Mouse (Mus musculus): ENCODE measurements around the gene Prrc2b. TPM values are rescaled to one million over a fixed set of nuclear protein-coding genes. Genes with fewer than 3 reads are reported as not detected.

Prrc2b gene
- polyA plus RNA-seq, 1 experiment from 2014 or later: 54.7 TPM

DNA sequence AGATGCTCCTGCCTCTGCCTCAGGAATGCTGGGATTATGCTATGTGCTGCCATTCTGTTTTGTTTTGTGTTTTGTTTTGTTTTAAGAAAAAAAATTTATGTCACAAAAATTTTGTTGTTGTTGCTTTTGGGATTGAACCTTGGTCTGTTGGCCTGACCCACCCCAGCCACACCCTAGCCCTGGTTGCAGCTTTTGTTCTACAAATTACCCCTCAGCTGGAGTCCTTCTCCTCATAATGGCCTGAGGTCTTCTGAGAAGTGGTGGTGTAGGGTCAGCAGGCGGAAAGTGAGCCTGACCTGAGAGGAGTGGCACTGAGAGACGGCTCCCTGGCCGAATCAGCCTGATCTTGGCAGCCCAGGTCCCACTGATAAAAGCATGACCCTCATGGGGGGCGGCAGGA lies 11.8 kb downstream of the Prrc2b start:
- ATAC-seq (ENCODE audit: insufficient number of reproducible peaks, low FRiP score): no peak
- WGBS: 82% methylated on average over 4 of the region's 4 CpGs

DNA sequence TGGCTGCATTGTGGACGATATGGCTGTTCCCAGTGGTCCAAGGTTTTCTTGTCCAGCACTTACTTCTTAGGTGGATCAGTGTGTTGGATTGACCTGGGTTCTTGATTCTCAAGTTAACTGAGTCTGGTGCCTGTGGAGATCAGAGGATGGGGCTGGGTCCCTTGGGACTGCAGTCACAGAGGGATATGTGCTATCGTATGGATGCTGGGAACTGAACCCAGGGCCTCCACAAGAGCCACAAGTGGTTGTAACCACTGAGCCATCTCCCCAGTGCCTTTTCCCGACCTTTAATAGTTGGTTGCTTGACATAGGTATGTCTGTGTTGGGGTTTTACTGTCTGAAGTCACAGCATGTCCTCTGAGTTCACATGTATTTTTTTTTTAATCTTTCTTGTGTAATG lies 12.2 kb downstream of the Prrc2b start:
- Histone ChIP-seq H3K9ac (no peak overlapping the region), H3K9me3 (replicated peaks) (no peaks in the 10 kb centered on the region), H3K4me1 (replicated peaks) (peaks cover 83% of the 10 kb centered on the region), H3K27me3 (replicated peaks) (no peaks in the 10 kb centered on the region), H3K36me3 (0 out of 2 replicates have a peak, but pooled peaks cover 13% of the 10 kb centered on the region), H3K4me3 (no peak overlapping the region), H3K4me2 (no peak overlapping the region), H3K27ac (ENCODE audit: poor library complexity, severe bottlenecking) (no peak overlapping the region)
- 78% methylated on average over 3 of the region's 3 CpGs for WGBS
- no peak for ATAC-seq (ENCODE audit: insufficient number of reproducible peaks, low FRiP score)

More for the DNA sequence above, 11.8 kb downstream of the Prrc2b start:
- Histone ChIP-seq H3K4me2 (no peak overlapping the region), H3K27me3 (replicated peaks) (no peaks in the 10 kb centered on the region), H3K36me3 (0 out of 2 replicates have a peak, but pooled peaks cover 13% of the 10 kb centered on the region), H3K4me3 (no peak overlapping the region), H3K9me3 (replicated peaks) (no peaks in the 10 kb centered on the region), H3K4me1 (replicated peaks) (peaks cover 82% of the 10 kb centered on the region), H3K27ac (ENCODE audit: poor library complexity, severe bottlenecking) (no peak overlapping the region), H3K9ac (no peak overlapping the region)

DNA sequence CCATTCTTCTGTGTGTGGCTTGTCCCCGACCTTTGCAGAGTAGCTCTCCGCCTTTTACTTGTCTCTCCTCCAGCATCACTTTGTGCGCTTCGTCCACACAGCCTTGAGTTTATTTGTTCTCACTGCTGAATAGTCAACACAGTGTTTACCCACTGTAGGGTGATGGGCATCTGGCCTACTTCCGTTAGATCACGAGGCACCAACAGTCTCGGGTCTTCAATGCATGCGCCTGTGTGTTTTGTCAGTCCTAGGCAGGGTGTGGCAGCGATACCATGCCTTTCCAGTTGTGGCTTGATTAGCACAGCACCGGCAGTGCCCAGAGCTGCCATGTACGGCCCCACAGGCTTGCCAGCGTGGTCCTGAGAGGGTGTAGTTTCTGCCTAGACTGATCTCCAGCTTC lies 13.6 kb downstream of the Prrc2b start:
- Histone ChIP-seq H3K4me1 (replicated peaks) (peaks cover 83% of the 10 kb centered on the region), H3K27ac (ENCODE audit: poor library complexity, severe bottlenecking) (no peak overlapping the region)
- no peak for ATAC-seq (ENCODE audit: insufficient number of reproducible peaks, low FRiP score)

DNA sequence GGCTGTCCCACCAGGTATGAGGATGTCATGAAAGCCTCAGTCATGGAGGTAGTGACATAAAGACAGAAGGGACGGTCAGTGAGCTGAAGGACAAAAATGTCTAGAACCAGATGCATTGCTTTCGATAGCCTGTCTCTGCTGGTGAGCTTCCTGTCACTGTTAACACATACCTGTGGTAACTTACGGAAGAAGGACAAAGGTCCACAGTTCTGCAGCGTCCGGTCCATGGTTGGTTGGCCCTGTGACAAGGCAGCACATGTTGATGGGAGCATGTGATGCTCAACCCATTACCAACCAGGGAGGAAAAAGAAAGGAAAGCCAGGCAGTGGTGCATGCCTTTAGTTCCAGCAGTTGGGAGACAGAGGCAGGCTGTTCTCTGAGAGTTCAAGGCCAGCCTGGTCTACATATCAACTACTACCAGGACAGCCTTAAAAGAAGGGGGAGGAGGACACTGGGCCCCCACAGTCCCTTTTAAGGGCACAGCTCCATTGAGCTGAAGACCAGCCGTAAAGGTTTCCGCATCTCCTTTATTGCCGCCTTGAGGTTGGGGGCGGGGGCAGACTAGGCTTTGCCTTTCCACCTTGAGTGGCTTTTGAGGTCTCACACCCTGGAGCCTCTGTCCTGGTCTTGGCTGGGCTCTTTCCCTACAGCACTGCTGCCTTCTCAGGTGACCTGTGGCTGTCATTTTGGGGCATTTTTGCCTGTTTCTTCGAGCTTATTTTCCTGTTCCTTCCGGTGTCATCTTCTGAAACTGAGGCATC lies 14.3 kb downstream of the Prrc2b start:
- WGBS: 79% methylated on average over 11 of the region's 11 CpGs
- no peak overlapping the region for H3K27ac ChIP-seq (ENCODE audit: poor library complexity, severe bottlenecking)

More for the DNA sequence above, 13.6 kb downstream of the Prrc2b start:
- 0 out of 2 replicates have a peak, but pooled peaks cover 13% of the 10 kb centered on the region for H3K36me3 ChIP-seq
- no peaks in the 10 kb centered on the region for H3K27me3 ChIP-seq (replicated peaks)
- H3K9me3 ChIP-seq (replicated peaks): no peaks in the 10 kb centered on the region
- no peak overlapping the region for H3K4me3 ChIP-seq
- WGBS: 74% methylated on average over 12 of the region's 12 CpGs
- no peak overlapping the region for H3K9ac ChIP-seq
- H3K4me2 ChIP-seq: no peak overlapping the region

GRCm38 (mm10) chr2:32166581-32166980 lies 15.7 kb downstream of the Prrc2b start:
- Histone ChIP-seq H3K9me3 (replicated peaks) (no peaks in the 10 kb centered on the region), H3K27ac (ENCODE audit: poor library complexity, severe bottlenecking) (peak overlapping the region; percentile 95), H3K27me3 (replicated peaks) (no peaks in the 10 kb centered on the region), H3K36me3 (0 out of 2 replicates have a peak, but pooled peaks cover 11% of the 10 kb centered on the region), H3K4me3 (no peak overlapping the region), H3K4me2 (peak overlapping the region; percentile 67), H3K4me1 (replicated peaks) (peaks cover 84% of the 10 kb centered on the region), H3K9ac (peak overlapping the region; percentile 68)
- ATAC-seq (ENCODE audit: insufficient number of reproducible peaks, low FRiP score): no peak
- 11% methylated on average over 10 of the region's 10 CpGs for WGBS

More for the DNA sequence above, 14.3 kb downstream of the Prrc2b start:
- peaks cover 83% of the 10 kb centered on the region for H3K4me1 ChIP-seq (replicated peaks)
- no peak for ATAC-seq (ENCODE audit: insufficient number of reproducible peaks, low FRiP score)
- H3K4me2 ChIP-seq: no peak overlapping the region
- no peaks in the 10 kb centered on the region for H3K27me3 ChIP-seq (replicated peaks)
- H3K9ac ChIP-seq: no peak overlapping the region
- 0 out of 2 replicates have a peak, but pooled peaks cover 11% of the 10 kb centered on the region for H3K36me3 ChIP-seq
- H3K4me3 ChIP-seq: no peak overlapping the region
- no peaks in the 10 kb centered on the region for H3K9me3 ChIP-seq (replicated peaks)

GRCm38 (mm10) chr2:32167034-32167770 lies 16.3 kb downstream of the Prrc2b start:
- Histone ChIP-seq H3K27me3 (replicated peaks) (no peaks in the 10 kb centered on the region), H3K4me1 (replicated peaks) (peaks cover 86% of the 10 kb centered on the region), H3K4me3 (peak overlapping the region; percentile 26), H3K4me2 (peak overlapping the region; percentile 67), H3K27ac (ENCODE audit: poor library complexity, severe bottlenecking) (peak overlapping the region; percentile 95), H3K9ac (peak overlapping the region; percentile 68), H3K9me3 (replicated peaks) (no peaks in the 10 kb centered on the region), H3K36me3 (0 out of 2 replicates have a peak, but pooled peaks cover 6% of the 10 kb centered on the region)
- 18% methylated on average over 16 of the region's 16 CpGs for WGBS
- peak; percentile 24; the same call in 1 of the 2 replicates for ATAC-seq (ENCODE audit: insufficient number of reproducible peaks, low FRiP score)

DNA sequence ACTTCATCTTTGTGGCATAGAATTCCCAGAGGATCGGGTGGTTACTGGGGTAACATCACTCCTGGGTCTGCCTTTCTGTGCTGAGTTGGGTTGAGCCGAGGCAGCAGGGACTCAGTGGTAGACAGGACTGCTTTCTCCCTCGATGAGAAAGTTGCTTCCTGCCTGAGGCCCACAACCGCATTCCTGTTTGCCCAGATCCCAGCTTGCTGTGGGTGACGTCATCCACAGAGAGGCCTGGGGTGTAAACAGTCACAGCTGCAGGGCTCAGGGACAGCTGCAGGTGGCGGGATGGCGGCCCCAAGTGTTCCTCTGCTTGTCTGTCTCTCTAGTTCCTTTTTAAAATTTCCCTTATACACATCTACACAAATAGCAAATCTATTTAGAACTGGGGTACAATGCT lies 16.9 kb downstream of the Prrc2b start:
- ATAC-seq (ENCODE audit: insufficient number of reproducible peaks, low FRiP score): peak; percentile 73
- H3K27me3 ChIP-seq (replicated peaks): no peaks in the 10 kb centered on the region
- H3K4me3 ChIP-seq: peak overlapping the region; percentile 26
- H3K36me3 ChIP-seq: 0 out of 2 replicates have a peak, but pooled peaks cover 3% of the 10 kb centered on the region
- peaks cover 84% of the 10 kb centered on the region for H3K4me1 ChIP-seq (replicated peaks)
- H3K27ac ChIP-seq (ENCODE audit: poor library complexity, severe bottlenecking): peak overlapping the region; percentile 95
- 5% methylated on average over 7 of the region's 7 CpGs for WGBS
- H3K9me3 ChIP-seq (replicated peaks): no peaks in the 10 kb centered on the region
- peak overlapping the region; percentile 68 for H3K9ac ChIP-seq
- H3K4me2 ChIP-seq: peak overlapping the region; percentile 67

DNA sequence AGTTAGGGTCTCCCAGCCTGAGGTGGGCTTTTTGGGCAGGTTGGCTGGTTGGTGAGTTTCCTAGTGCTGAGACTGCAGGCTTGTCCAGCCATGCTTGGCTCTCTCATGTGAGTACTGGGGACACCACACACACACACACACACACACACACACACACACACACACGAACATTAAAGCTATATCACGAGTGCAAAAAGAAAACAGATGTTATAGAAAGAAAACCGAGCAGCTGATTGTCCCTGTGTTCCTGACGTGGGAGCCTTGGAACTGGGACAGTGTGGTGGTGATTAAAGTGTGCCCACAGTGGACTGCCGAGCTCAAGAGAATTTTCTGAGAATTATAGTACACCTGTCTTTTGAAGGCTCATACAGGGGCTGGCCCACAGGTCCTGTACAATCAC lies 18.4 kb downstream of the Prrc2b start:
- no peaks in the 10 kb centered on the region for H3K36me3 ChIP-seq
- peak overlapping the region; percentile 36 for H3K9ac ChIP-seq
- peak overlapping the region; percentile 9; the same call in 1 of the 2 replicates for H3K4me2 ChIP-seq
- 65% methylated on average over 5 of the region's 5 CpGs for WGBS
- H3K27me3 ChIP-seq (replicated peaks): no peaks in the 10 kb centered on the region
- H3K27ac ChIP-seq (ENCODE audit: poor library complexity, severe bottlenecking): peak overlapping the region; percentile 52
- ATAC-seq (ENCODE audit: insufficient number of reproducible peaks, low FRiP score): no peak
- no peaks in the 10 kb centered on the region for H3K9me3 ChIP-seq (replicated peaks)
- no peak overlapping the region for H3K4me3 ChIP-seq
- peaks cover 86% of the 10 kb centered on the region for H3K4me1 ChIP-seq (replicated peaks)

GRCm38 (mm10) chr2:32170010-32170409 lies 19.1 kb downstream of the Prrc2b start:
- Histone ChIP-seq H3K27me3 (replicated peaks) (no peaks in the 10 kb centered on the region), H3K9ac (peak overlapping the region; percentile 36; the same call in 1 of the 2 replicates), H3K36me3 (no peaks in the 10 kb centered on the region), H3K4me1 (replicated peaks) (peaks cover 86% of the 10 kb centered on the region), H3K9me3 (replicated peaks) (no peaks in the 10 kb centered on the region), H3K4me2 (peak overlapping the region; percentile 9), H3K4me3 (no peak overlapping the region), H3K27ac (ENCODE audit: poor library complexity, severe bottlenecking) (peak overlapping the region; percentile 52)
- no peak for ATAC-seq (ENCODE audit: insufficient number of reproducible peaks, low FRiP score)
- 69% methylated on average over 8 of the region's 8 CpGs for WGBS

GRCm38 (mm10) chr2:32171658-32172433 lies 21.0 kb downstream of the Prrc2b start:
- ATAC-seq (ENCODE audit: insufficient number of reproducible peaks, low FRiP score): no peak
- Histone ChIP-seq H3K9ac (no peak overlapping the region), H3K4me2 (no peak overlapping the region), H3K9me3 (replicated peaks) (no peaks in the 10 kb centered on the region), H3K27ac (ENCODE audit: poor library complexity, severe bottlenecking) (peak overlapping the region; percentile 17; the same call in 1 of the 2 replicates), H3K27me3 (replicated peaks) (no peaks in the 10 kb centered on the region), H3K4me1 (replicated peaks) (peaks cover 86% of the 10 kb centered on the region), H3K4me3 (no peak overlapping the region), H3K36me3 (no peaks in the 10 kb centered on the region)
- WGBS: 84% methylated on average over 14 of the region's 14 CpGs

All from heart, embryonic 12.5 days (tissue).